Mouse (Mus musculus) frontal cortex, postnatal 36 days (tissue): ENCODE measurements at regions not wholly inside any gene's neighbourhood (a gene's known extent, or its start where the extent isn't known, plus 50 kb on each side); places are given as distances from the start of the nearest gene placed in this dataset.

Experiments used
- DNase-seq, 2 experiments: peaks; one replicate each; pipeline ENCODE4 v3.0.0; 2022; ENCODE audit warnings: low spot score in 2 of 2

- DNase-seq = no peak
Observed at GRCm38 (mm10) chr5:74773558-74774429, 71.1 kb upstream of the Lnx1 start.

DNA sequence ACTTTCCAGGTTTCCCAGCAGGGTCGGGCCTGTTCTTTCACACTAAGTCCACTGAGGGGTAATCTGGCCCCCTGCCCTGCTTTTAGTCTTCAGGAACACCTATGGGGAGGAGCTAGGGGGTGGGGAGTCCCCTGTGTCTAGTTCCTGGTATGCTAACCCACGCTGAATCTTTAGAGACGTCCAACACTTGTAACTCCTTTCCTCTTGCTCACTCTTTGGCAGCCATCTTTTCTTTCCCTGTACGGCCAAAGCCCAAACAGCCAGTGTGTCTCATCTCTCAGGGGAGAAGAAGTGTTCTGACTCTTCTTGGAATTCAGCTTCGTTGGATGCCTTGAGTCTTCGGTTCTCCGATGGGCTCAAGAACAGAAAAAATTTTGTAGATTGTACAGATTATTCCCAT lies 68.4 kb upstream of the Lnx1 start:
- no peak for DNase-seq

DNA sequence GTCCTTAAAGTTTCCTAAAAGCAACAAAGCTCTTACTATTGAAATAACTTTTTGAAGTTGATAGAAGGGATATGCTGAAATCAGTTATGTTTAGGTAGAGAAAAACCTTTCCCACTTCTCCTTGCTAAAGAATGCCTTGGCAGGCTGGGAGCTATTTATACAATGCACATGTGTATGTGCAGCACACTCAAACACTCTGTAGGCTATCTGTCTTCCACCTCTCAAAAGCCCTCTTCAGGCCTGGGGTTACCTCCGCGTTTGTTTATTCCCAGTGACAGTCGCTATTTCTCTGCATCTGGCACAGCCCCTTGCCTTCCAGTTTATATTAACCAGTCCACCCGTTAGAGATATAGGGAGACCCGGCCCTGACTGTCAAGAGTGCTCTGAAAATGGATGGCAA lies 66.3 kb upstream of the Lnx1 start:
- no peak for DNase-seq

DNA sequence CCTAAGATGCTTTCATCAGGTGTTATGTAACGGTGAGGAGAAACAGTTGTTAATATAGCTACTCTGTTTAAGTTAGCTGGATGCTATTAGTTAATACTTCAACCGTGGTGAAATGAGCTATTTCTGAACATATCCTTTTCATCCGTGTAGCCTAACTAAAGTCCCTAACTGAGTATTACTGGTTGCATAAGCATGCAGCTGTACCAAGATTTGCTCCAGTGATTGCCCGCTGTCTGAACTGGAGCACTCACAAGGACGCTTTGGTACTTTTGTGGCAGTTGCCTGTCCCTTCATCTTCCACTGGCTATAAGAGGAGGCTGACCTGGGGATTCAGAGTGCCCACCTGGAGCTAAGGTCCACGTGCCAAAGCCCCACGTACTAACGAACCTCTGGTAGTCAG lies 65.3 kb upstream of the Lnx1 start:
- no peak for DNase-seq

GRCm38 (mm10) chr5:74766211-74766610 lies 63.5 kb upstream of the Lnx1 start:
- no peak for DNase-seq

DNA sequence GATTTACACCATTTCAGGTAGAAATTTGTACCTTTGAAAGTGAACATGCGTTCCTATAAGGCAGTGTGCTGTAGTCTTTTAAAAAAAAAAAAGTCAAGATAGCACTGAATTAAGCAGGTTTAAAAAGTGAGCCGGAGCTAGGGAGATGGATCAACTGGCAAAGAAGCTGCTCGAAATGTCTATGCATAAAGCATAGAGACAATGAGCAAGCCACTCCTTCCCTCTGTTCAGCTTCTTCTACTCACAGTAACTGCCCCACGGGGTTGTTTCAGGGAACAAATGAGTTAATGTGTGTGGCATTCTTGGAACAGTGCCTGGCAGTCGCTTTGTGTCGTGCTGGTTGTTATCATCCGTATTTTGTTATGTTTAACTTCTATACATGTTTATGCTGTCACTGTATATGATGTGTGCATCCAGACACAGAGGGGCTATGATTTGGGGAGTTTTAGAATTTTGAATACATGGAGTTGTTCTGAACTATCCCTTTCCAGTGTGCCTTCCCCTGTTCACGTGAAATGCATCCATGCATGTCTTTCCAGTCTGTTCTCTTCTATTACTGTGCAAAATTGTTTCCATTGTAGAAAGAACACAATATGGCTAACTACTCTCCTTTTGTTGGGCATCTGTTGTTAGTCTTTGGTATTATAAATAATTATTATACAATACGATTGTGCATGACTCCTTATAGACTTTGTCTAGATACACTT lies 62.5 kb upstream of the Lnx1 start:
- DNase-seq = no peak

- DNase-seq = no peak
Observed at GRCm38 (mm10) chr5:74757557-74757956, 54.8 kb upstream of the Lnx1 start.

- no peak for DNase-seq
Observed at GRCm38 (mm10) chr5:74752961-74753360, 50.2 kb upstream of the Lnx1 start.
